Mouse (Mus musculus) lung, postnatal 0 days (tissue): ENCODE data around the gene Mrpl54.

Experiments
- CTCF ChIP-seq: IDR thresholded peaks from 2 replicates; pipeline ENCODE4 v1.5.1; 2016; ENCODE audit warnings: antibody characterized with exemption, mild to moderate bottlenecking
- EP300 ChIP-seq: IDR thresholded peaks from 2 replicates; pipeline ENCODE4 v1.6.1; 2016; ENCODE audit warnings: antibody characterized with exemption, mild to moderate bottlenecking, control low read depth

GRCm38 (mm10) chr10:81277676-81278075 is 10.9 kb upstream of the Mrpl54 start:
- TF ChIP-seq CTCF = no peak
- TF ChIP-seq EP300 = no peak
